Mouse (Mus musculus) neural tube, embryonic 10.5 days (tissue): ENCODE results near the gene Cyp26b1.

Source experiments
- DNase-seq: peaks from one replicate; pipeline ENCODE4 v3.0.0-alpha.2; 2017; ENCODE audit warnings: low spot score; ENCODE audit errors: extremely low spot score

Cyp26b1 gene

GRCm38 (mm10) chr6:84566825-84567224 lies 26.9 kb downstream of the Cyp26b1 start:
- DNase-seq: no peak

DNA sequence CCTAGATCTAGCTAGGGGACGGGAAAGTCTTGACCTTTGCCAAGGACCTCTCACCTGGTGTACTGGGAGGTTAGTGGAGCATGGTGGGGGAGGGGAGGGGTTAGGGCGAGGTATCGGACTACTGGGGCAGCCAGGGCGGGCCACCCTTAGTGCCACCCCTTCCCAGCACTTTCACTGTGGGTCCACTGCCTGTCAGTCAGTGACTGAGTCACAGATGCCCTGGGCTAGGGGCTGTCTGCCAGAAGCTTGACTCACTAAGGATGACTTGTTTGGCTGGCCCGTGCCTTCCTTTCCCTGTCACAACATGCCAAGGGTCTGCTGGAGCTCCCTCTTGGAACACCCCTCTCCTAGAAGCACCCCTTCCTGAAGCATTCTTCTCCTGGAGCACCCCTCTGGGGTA lies 28.5 kb downstream of the Cyp26b1 start:
- DNase-seq: no peak

DNA sequence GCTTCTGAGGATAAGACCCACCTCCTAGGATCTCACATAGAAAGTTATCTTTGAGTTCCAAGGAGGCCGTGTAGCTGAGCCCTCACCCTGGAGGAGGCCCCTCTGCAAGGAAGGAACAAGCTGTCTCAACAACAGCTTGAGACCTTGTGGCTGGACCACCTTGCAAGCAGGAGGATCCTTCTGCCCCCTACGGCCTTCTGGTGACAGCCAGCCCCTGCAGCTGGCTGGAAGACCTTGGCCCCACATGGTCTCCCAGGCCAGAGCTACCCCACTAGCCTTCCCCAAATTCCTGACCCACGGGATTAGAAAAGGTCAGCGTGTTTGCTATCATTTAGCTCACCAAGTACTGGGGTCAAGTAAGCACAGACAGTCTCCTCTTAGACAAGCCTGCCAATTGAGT lies 30.8 kb downstream of the Cyp26b1 start:
- no peak for DNase-seq

- DNase-seq: no peak
These were observed 32.5 kb downstream of the Cyp26b1 start for GRCm38 (mm10) chr6:84561171-84561570.

DNA sequence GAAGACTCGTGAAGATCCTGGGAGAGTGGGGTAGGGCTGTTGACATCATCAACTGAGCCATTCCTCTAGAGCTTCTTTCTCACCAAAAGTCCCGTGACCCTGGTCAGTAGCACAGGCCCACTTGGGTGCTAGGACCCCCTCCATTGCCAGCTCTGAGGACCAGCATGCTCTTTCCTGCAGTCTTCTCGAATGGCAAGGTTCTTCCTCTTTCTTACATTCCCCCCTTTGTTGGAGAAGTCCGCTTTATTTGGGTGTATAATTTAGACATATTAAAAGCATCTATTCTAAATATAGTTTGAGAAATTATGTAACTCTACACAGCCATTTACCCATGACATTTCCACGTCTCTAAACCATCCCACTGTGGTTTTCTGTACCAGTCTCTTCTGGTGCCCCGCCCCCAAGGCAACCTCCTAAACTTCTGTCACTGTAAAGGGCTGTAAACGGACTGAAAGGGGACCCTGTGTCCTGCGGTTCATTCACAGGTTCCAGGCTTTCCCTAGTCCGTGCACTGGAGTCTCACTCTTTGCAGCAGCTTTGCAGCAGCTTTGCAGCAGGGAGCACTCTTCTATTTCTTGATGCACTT lies 43.8 kb downstream of the Cyp26b1 start:
- no peak for DNase-seq

DNA sequence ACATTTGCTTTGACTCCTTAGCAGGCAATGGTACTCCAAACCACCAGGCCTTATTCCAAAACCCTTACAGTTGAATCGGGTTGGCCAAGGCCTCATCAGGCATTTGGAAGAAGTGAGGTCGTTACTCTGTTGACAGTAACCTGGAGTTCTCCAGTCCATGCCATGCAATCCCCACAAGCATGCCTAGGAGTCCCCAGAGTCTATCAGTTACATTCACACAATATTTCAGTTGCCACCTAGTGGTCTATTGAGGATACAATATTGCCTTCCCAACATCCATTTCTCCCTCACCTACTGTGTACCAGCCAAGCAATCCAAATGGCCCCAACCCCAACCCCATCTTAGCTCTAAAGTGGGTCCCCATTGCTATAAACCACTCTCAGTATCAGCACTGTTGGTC lies 48.3 kb downstream of the Cyp26b1 start:
- DNase-seq: no peak

GRCm38 (mm10) chr6:84544359-84544758 lies 49.3 kb downstream of the Cyp26b1 start:
- DNase-seq: no peak

- no peak for DNase-seq
These were observed 50.2 kb downstream of the Cyp26b1 start for GRCm38 (mm10) chr6:84543516-84543915.

DNA sequence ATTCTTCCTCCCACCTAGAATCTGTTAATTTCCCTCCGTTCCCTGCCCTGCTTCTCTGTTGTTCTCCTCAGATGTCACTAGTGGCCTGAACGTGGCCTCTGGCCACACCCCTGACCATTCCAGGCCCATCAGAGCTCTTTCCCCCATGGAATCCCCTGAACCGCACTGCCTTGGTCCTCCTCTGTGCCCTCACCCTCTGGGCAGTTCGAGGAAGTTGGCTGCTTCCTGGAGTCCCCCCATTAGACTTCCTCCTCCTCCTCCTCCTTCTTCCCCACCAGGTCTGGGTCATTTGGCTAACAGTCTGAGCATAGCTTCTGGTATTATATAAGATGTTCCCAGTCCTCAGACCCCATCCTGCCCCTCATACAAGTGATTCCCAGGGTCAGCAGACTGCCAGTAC lies 53.8 kb downstream of the Cyp26b1 start:
- no peak for DNase-seq

DNA sequence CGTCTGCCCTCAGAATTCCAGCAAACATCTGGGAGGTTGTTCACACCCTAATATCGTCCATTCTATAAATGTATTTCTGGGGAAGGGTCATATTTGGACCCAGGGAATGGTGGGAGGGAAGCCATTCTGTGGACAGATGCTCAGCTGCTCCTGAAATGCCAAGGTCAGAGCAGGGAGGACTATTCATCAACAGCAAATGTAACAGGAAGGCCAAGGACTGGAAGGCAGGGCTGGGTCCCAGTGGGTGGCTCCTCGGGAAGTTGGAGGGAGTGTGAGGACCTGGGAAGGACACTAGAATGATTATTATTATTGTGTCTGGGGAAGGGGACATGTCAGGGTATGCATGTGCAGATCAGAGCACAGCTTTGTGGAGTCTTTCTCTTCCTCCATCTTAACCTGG lies 55.0 kb downstream of the Cyp26b1 start:
- no peak for DNase-seq

GRCm38 (mm10) chr6:84537611-84538197 lies 56.0 kb downstream of the Cyp26b1 start:
- DNase-seq: no peak

- no peak for DNase-seq
These were observed 58.8 kb downstream of the Cyp26b1 start for GRCm38 (mm10) chr6:84534944-84535343.

GRCm38 (mm10) chr6:84529912-84530311 lies 63.8 kb downstream of the Cyp26b1 start:
- DNase-seq: no peak

GRCm38 (mm10) chr6:84524901-84525601 lies 68.7 kb downstream of the Cyp26b1 start:
- no peak for DNase-seq
